Mouse (Mus musculus) heart, postnatal 4 days (tissue): ENCODE measurements around the gene Gm10644. TPM values are rescaled to one million over a fixed set of nuclear protein-coding genes. Genes with fewer than 3 reads are reported as not detected.
A peak's percentile ranks its signal among the peaks of the same experiment; 100 is the strongest.

ENCODE experiments used
- DNase-seq: peaks from one replicate; pipeline ENCODE4 v3.0.0; 2021
- total RNA-seq, 2 experiments: library from RNA; stranded (reverse); gene quantifications; 2 replicates each; pipeline ENCODE4 v1.2.3; 2021

Gm10644 gene
- total RNA-seq, 2 experiments from 2014 or later: 0.27 to 0.41 TPM

GRCm38 (mm10) chr8:83980250-83980649, 25.2 kb upstream of the Gm10644 start:
- peak; percentile 84 for DNase-seq

- DNase-seq: no peak
Observed at GRCm38 (mm10) chr8:83978200-83978599, 23.2 kb upstream of the Gm10644 start.

- DNase-seq: no peak
Observed at GRCm38 (mm10) chr8:83977646-83978045, 22.6 kb upstream of the Gm10644 start.

GRCm38 (mm10) chr8:83976779-83977350, 21.9 kb upstream of the Gm10644 start:
- peak; percentile 39 for DNase-seq

- no peak for DNase-seq
Observed at GRCm38 (mm10) chr8:83976101-83976630, 21.2 kb upstream of the Gm10644 start.

- no peak for DNase-seq
Observed at GRCm38 (mm10) chr8:83974521-83974920, 19.5 kb upstream of the Gm10644 start.

- DNase-seq: peak; percentile 44
Observed at GRCm38 (mm10) chr8:83973161-83974031, 18.4 kb upstream of the Gm10644 start.

- DNase-seq: peak; percentile 98
Observed at GRCm38 (mm10) chr8:83972150-83973120, 17.4 kb upstream of the Gm10644 start, which contains the start of gene Prkaca. Gene Prkaca, plus strand, starts transcription at chr8:83972993.

- no peak for DNase-seq
Observed at GRCm38 (mm10) chr8:83971661-83972060, 16.7 kb upstream of the Gm10644 start.

GRCm38 (mm10) chr8:83971121-83971520, 16.1 kb upstream of the Gm10644 start:
- no peak for DNase-seq

GRCm38 (mm10) chr8:83967701-83968100, 12.7 kb upstream of the Gm10644 start:
- no peak for DNase-seq

- DNase-seq: peak; percentile 69
Observed at GRCm38 (mm10) chr8:83964015-83964765, 9.2 kb upstream of the Gm10644 start.

- DNase-seq: no peak
Observed at GRCm38 (mm10) chr8:83956789-83957188, 1.8 kb upstream of the Gm10644 start.

- DNase-seq: no peak
Observed at GRCm38 (mm10) chr8:83955958-83956218, 883 bp upstream of the Gm10644 start.

GRCm38 (mm10) chr8:83954749-83955105, 278 bp downstream of the Gm10644 start:
- DNase-seq: no peak

- no peak for DNase-seq
Observed at GRCm38 (mm10) chr8:83945540-83945939, 9.5 kb downstream of the Gm10644 start.

GRCm38 (mm10) chr8:83942446-83942845, 12.6 kb downstream of the Gm10644 start:
- DNase-seq: no peak

- DNase-seq: no peak
Observed at GRCm38 (mm10) chr8:83941066-83941677, 13.8 kb downstream of the Gm10644 start.

GRCm38 (mm10) chr8:83938330-83938729, 16.7 kb downstream of the Gm10644 start:
- DNase-seq: peak; percentile 8

GRCm38 (mm10) chr8:83937645-83938044, 17.4 kb downstream of the Gm10644 start:
- DNase-seq: peak; percentile 2

- no peak for DNase-seq
Observed at GRCm38 (mm10) chr8:83935435-83935834, 19.6 kb downstream of the Gm10644 start.
